Mouse (Mus musculus) stomach, embryonic 16.5 days (tissue): ENCODE results near the gene Mat2b. TPM values are rescaled to one million over a fixed set of nuclear protein-coding genes. Genes with fewer than 3 reads are reported as not detected.
A peak's percentile ranks its signal among the peaks of the same experiment; 100 is the strongest.
"Not testable (repeated sequence)": the region's sequence is repeated elsewhere in the genome, so short reads cannot be mapped to it uniquely, and the experiment has no call there.

ENCODE experiments used
- ATAC-seq: fragments of 200-750 bp; cut with Nextera tagmentation; 2 replicates; pipeline ENCODE4 v1.8.0; 2017; ENCODE audit warnings: moderate number of reproducible peaks, moderate TSS enrichment; ENCODE audit not compliant: insufficient read depth, low FRiP score
- H3K27ac ChIP-seq: fragments of 300-500 bp; sonication (generic); 2 replicates; pipeline ENCODE4 v1.5.1; 2014; ENCODE audit warnings: low read length
- H3K27me3 ChIP-seq: fragments of 300-500 bp; sonication (generic); 2 replicates; pipeline ENCODE4 v1.6.1; 2014; ENCODE audit warnings: low read length, control low read depth, mixed read lengths; ENCODE audit not compliant: control insufficient read depth, insufficient read depth
- H3K36me3 ChIP-seq: fragments of 300-500 bp; sonication (generic); 2 replicates; pipeline ENCODE4 v1.6.1; 2014; ENCODE audit warnings: low read length; ENCODE audit not compliant: control insufficient read depth, insufficient read depth
- H3K4me1 ChIP-seq: fragments of 300-500 bp; sonication (generic); 2 replicates; pipeline ENCODE4 v1.6.1; 2014; ENCODE audit warnings: low read length, control low read depth, mixed read lengths; ENCODE audit not compliant: control insufficient read depth, insufficient read depth
- H3K4me2 ChIP-seq: fragments of 300-500 bp; sonication (generic); 2 replicates; pipeline ENCODE4 v1.6.1; 2014; ENCODE audit warnings: low read depth, low read length, mixed read lengths
- H3K4me3 ChIP-seq: fragments of 300-500 bp; sonication (generic); replicated peaks from 2 replicates; pipeline ENCODE4 v1.5.1; 2014; ENCODE audit warnings: mild to moderate bottlenecking, low read length
- H3K9ac ChIP-seq: fragments of 300-500 bp; sonication (generic); 2 replicates; pipeline ENCODE4 v1.6.1; 2014; ENCODE audit warnings: low read length
- H3K9me3 ChIP-seq: fragments of 300-500 bp; sonication (generic); replicated peaks from 2 replicates; pipeline ENCODE4 v1.6.1; 2016; ENCODE audit warnings: low read length, control low read depth; ENCODE audit not compliant: control insufficient read depth
- WGBS: fragments of 180-500 bp; shearing (Covaris S2); extraction: QIAGEN DNeasy Blood & Tissue Kit; methylation state at CpG from one replicate; pipeline ENCODE4 v1.1.7; 2014; 5-methylcytosine and 5-hydroxymethylcytosine counted together
- polyA plus RNA-seq: library from polyadenylated mRNA; unstranded; fragments of >200 nt; fragmentation: Nextera tagmentation; extraction: Ambion mirVana; gene quantifications from 2 replicates; pipeline ENCODE4 v1.2.1, GENCODE M21; 2015

The Mat2b gene
- polyA plus RNA-seq, 1 experiment from 2014 or later, result 94.3 TPM

- 72% methylated on average over 8 of the region's 8 CpGs for WGBS
- H3K4me3 ChIP-seq, result no peak overlapping the region
- H3K9ac ChIP-seq, result no peak overlapping the region
- no peak for ATAC-seq
- H3K4me2 ChIP-seq, result no peak overlapping the region
- no peaks in the 10 kb centered on the region for H3K9me3 ChIP-seq
- no peak overlapping the region for H3K27ac ChIP-seq
- no peaks in the 10 kb centered on the region for H3K27me3 ChIP-seq
- H3K4me1 ChIP-seq, result no peaks in the 10 kb centered on the region
- H3K36me3 ChIP-seq, result peaks cover 23% of the 10 kb centered on the region
Observed at GRCm38 (mm10) chr11:40713858-40714257, 18.9 kb upstream of the Mat2b start.

- not testable (repeated sequence) for H3K27ac ChIP-seq, H3K4me2 ChIP-seq, H3K4me1 ChIP-seq, H3K27me3 ChIP-seq, H3K4me3 ChIP-seq, H3K9me3 ChIP-seq, H3K9ac ChIP-seq, ATAC-seq
- WGBS, result 91% methylated on average over 6 of the region's 6 CpGs
- peaks cover 16% of the 10 kb centered on the region for H3K36me3 ChIP-seq
Observed at GRCm38 (mm10) chr11:40709899-40710298, 14.9 kb upstream of the Mat2b start.

- under 1% methylated on average over 31 of the region's 31 CpGs for WGBS
- Histone ChIP-seq H3K4me3 (peak overlapping the region; percentile 85), H3K4me2 (peak overlapping the region; percentile 82), H3K4me1 (peaks cover 15% of the 10 kb centered on the region), H3K9me3 (no peaks in the 10 kb centered on the region), H3K36me3 (no peaks in the 10 kb centered on the region), H3K27me3 (no peaks in the 10 kb centered on the region), H3K27ac (peak overlapping the region; percentile 98), H3K9ac (peak overlapping the region; percentile 81)
- peak; percentile 15; the same call in 1 of the 2 replicates for ATAC-seq
Observed at GRCm38 (mm10) chr11:40694311-40695087, 504 bp downstream of the Mat2b start.

- peak overlapping the region; percentile 82 for H3K4me2 ChIP-seq
Observed at GRCm38 (mm10) chr11:40693366-40693951, 1.5 kb downstream of the Mat2b start.

GRCm38 (mm10) chr11:40692511-40693365 is 2.3 kb downstream of the Mat2b start:
- H3K27me3 ChIP-seq, result no peaks in the 10 kb centered on the region
- peak overlapping the region; percentile 82 for H3K4me2 ChIP-seq
- WGBS, result under 1% methylated on average over 36 of the region's 36 CpGs
- H3K36me3 ChIP-seq, result no peaks in the 10 kb centered on the region
- H3K27ac ChIP-seq, result peak overlapping the region; percentile 98
- no peaks in the 10 kb centered on the region for H3K9me3 ChIP-seq
- peak; percentile 98 for ATAC-seq
- H3K4me1 ChIP-seq, result peaks cover 15% of the 10 kb centered on the region
- H3K9ac ChIP-seq, result peak overlapping the region; percentile 82
- peak overlapping the region; percentile 85 for H3K4me3 ChIP-seq

More at GRCm38 (mm10) chr11:40693366-40693951, 1.5 kb downstream of the Mat2b start:
- 0% methylated on average over 16 of the region's 16 CpGs for WGBS
- peak overlapping the region; percentile 81 for H3K9ac ChIP-seq
- no peaks in the 10 kb centered on the region for H3K36me3 ChIP-seq
- H3K27me3 ChIP-seq, result no peaks in the 10 kb centered on the region
- no peaks in the 10 kb centered on the region for H3K9me3 ChIP-seq
- peak overlapping the region; percentile 85 for H3K4me3 ChIP-seq
- H3K4me1 ChIP-seq, result peaks cover 15% of the 10 kb centered on the region
- H3K27ac ChIP-seq, result peak overlapping the region; percentile 98
- no peak for ATAC-seq

GRCm38 (mm10) chr11:40692101-40692509 is 2.9 kb downstream of the Mat2b start:
- peaks cover 15% of the 10 kb centered on the region for H3K4me1 ChIP-seq
- peak overlapping the region; percentile 91 for H3K27ac ChIP-seq
- no peaks in the 10 kb centered on the region for H3K9me3 ChIP-seq
- H3K4me3 ChIP-seq, result peak overlapping the region; percentile 85
- H3K27me3 ChIP-seq, result no peaks in the 10 kb centered on the region
- peak overlapping the region; percentile 82 for H3K9ac ChIP-seq
- H3K36me3 ChIP-seq, result no peaks in the 10 kb centered on the region; the same call in 1 of the 2 replicates
- ATAC-seq, result peak; percentile 76
- peak overlapping the region; percentile 82 for H3K4me2 ChIP-seq
- 0% methylated on average over 28 of the region's 28 CpGs for WGBS

GRCm38 (mm10) chr11:40690444-40691127 is 4.4 kb downstream of the Mat2b start:
- peak overlapping the region; percentile 82 for H3K4me2 ChIP-seq

GRCm38 (mm10) chr11:40683295-40683694 is 11.7 kb downstream of the Mat2b start:
- no peak overlapping the region for H3K9ac ChIP-seq
- no peak overlapping the region for H3K4me2 ChIP-seq
- 76% methylated on average over 3 of the region's 3 CpGs for WGBS
- no peak overlapping the region for H3K27ac ChIP-seq
- H3K36me3 ChIP-seq, result peaks cover 37% of the 10 kb centered on the region
- no peaks in the 10 kb centered on the region for H3K9me3 ChIP-seq
- no peaks in the 10 kb centered on the region for H3K4me1 ChIP-seq
- H3K4me3 ChIP-seq, result no peak overlapping the region
- H3K27me3 ChIP-seq, result no peaks in the 10 kb centered on the region
- no peak for ATAC-seq

More at GRCm38 (mm10) chr11:40690444-40691127, 4.4 kb downstream of the Mat2b start:
- no peaks in the 10 kb centered on the region for H3K27me3 ChIP-seq
- H3K9me3 ChIP-seq, result no peaks in the 10 kb centered on the region
- no peak overlapping the region for H3K9ac ChIP-seq
- WGBS, result 47% methylated on average over 5 of the region's 5 CpGs
- H3K27ac ChIP-seq, result no peak overlapping the region
- no peaks in the 10 kb centered on the region; the same call in 1 of the 2 replicates for H3K36me3 ChIP-seq
- H3K4me1 ChIP-seq, result peaks cover 15% of the 10 kb centered on the region
- H3K4me3 ChIP-seq, result no peak overlapping the region
- ATAC-seq, result no peak
